Mouse (Mus musculus) embryonic facial prominence, embryonic 12.5 days (tissue): ENCODE data around the gene Hoxc5. TPM values are rescaled to one million over a fixed set of nuclear protein-coding genes. Genes with fewer than 3 reads are reported as not detected.

Experiments
- ATAC-seq: fragments of 200-750 bp; cut with Nextera tagmentation; 2 replicates; pipeline ENCODE4 v1.8.0; 2017; ENCODE audit not compliant: insufficient number of reproducible peaks, insufficient read depth, low FRiP score, low TSS enrichment
- H3K27ac ChIP-seq: fragments of 300-500 bp; sonication (generic); 2 replicates; pipeline ENCODE4 v1.5.1; 2016; ENCODE audit warnings: mild to moderate bottlenecking
- H3K27me3 ChIP-seq: fragments of 300-500 bp; sonication (generic); 2 replicates; pipeline ENCODE4 v1.6.1; 2016; ENCODE audit warnings: mild to moderate bottlenecking, moderate library complexity
- H3K36me3 ChIP-seq: fragments of 300-500 bp; sonication (generic); 2 replicates; pipeline ENCODE4 v1.6.1; 2016; ENCODE audit warnings: mild to moderate bottlenecking
- H3K4me1 ChIP-seq: fragments of 300-500 bp; sonication (generic); 2 replicates; pipeline ENCODE4 v1.6.1; 2016
- H3K4me2 ChIP-seq: fragments of 300-500 bp; sonication (generic); replicated peaks from 2 replicates; pipeline ENCODE4 v1.6.1; 2016; ENCODE audit warnings: mild to moderate bottlenecking, moderate library complexity
- H3K4me3 ChIP-seq: fragments of 300-500 bp; sonication (generic); 2 replicates; pipeline ENCODE4 v1.5.1; 2016; ENCODE audit warnings: mild to moderate bottlenecking
- H3K9ac ChIP-seq: fragments of 300-500 bp; sonication (generic); 2 replicates; pipeline ENCODE4 v1.6.1; 2016; ENCODE audit warnings: mild to moderate bottlenecking, moderate library complexity
- H3K9me3 ChIP-seq: fragments of 300-500 bp; sonication (generic); 2 replicates; pipeline ENCODE4 v1.6.1; 2016; ENCODE audit warnings: mild to moderate bottlenecking, moderate library complexity
- WGBS: fragments of 180-500 bp; shearing (Covaris S2); methylation state at CpG from one replicate; pipeline ENCODE4 v1.1.7; 2016; 5-methylcytosine and 5-hydroxymethylcytosine counted together
- polyA plus RNA-seq: library from polyadenylated mRNA; unstranded; fragments of >200 nt; fragmentation: Nextera tagmentation; extraction: Ambion mirVana; gene quantifications from 2 replicates; pipeline ENCODE4 v1.2.1, GENCODE M21; 2016

Gene Hoxc5
- polyA plus RNA-seq, 1 experiment from 2014 or later, result 2.4 TPM

DNA sequence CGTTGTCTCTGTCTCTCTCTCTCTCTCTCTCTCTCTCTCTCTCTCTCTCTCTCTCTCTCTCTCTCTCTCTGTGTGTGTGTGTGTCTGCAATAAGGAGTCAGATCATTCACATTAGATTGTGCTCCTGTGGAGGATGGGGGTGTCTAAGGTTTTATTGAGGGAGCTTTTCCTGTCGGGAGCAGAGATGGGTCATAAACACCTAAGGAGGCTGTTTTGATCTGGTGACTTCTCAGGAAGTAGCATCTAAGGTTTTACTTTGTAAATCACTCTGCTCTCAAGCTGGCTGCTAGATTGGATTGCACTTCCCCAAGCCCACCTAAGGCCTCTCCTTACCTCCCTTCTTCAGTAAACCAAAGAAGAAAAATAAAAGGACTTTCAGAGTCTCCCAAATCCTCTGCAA is 56.9 kb downstream of the Hoxc5 start:
- no peak overlapping the region for H3K4me3 ChIP-seq
- H3K27me3 ChIP-seq, result peaks cover 98% of the 10 kb centered on the region
- H3K4me2 ChIP-seq, result no peak overlapping the region
- no peaks in the 10 kb centered on the region for H3K4me1 ChIP-seq
- no peak overlapping the region for H3K9ac ChIP-seq
- ATAC-seq, result no peak
- no peak overlapping the region for H3K27ac ChIP-seq
- WGBS, result 2% methylated on average over 2 of the region's 2 CpGs
- H3K9me3 ChIP-seq, result no peaks in the 10 kb centered on the region
- no peaks in the 10 kb centered on the region for H3K36me3 ChIP-seq

DNA sequence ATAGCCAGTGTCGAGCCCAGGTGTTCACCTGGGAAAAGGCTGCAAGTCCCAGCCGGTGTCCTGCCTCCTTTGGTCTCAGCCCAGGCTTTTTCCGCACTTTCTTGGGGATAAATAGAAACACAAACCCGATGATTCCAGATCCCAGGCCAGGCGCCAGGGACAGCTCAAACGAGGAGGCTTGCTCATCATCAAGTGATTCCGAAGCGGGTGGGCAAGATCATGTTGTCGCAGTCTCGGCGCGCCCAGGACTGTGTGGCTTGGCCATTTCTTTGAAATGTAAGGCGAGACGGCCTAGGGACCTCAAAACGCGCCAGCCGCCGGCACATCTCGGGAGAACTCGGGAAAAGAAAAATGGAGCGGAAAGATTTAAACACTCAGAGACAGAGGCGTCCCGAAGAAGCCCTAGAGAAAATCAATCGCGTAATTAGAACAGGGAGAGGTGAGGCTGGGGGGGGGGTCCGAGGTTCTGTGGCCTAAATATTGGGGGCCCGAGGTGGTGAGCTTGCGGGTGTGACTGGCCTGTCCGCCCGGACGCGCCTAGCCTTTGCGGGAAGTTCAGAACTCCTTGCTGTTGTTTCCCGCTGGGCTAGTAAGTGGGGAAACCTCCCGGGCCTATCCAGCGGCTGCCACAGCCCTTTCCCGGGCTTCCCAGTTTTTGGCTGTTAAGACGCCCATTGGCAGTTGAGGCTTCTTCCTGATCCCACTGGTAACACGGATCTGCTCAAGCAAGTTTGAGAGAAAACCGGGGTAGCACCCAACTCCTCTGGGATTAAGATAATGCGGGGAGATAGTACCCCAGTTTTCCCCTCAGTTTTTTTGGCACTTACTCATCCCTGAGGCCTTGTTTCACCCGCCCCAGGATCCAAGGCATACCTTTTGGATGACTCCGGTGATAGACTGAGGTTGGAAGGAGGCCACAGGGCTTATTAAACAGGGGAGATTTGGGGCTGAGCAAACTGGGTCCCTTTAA is 60.3 kb downstream of the Hoxc5 start:
- no peaks in the 10 kb centered on the region for H3K36me3 ChIP-seq
- no peak overlapping the region for H3K4me2 ChIP-seq
- under 1% methylated on average over 43 of the region's 43 CpGs for WGBS
- no peak overlapping the region for H3K9ac ChIP-seq
- no peaks in the 10 kb centered on the region for H3K4me1 ChIP-seq
- H3K9me3 ChIP-seq, result no peaks in the 10 kb centered on the region
- no peak for ATAC-seq
- H3K27ac ChIP-seq, result no peak overlapping the region
- H3K27me3 ChIP-seq, result peaks cover 98% of the 10 kb centered on the region
- H3K4me3 ChIP-seq, result no peak overlapping the region

GRCm38 (mm10) chr15:103028916-103029512 is 61.8 kb downstream of the Hoxc5 start:
- 10% methylated on average over 9 of the region's 9 CpGs for WGBS
- Histone ChIP-seq H3K9me3 (no peaks in the 10 kb centered on the region), H3K4me3 (no peak overlapping the region), H3K27ac (no peak overlapping the region), H3K36me3 (no peaks in the 10 kb centered on the region), H3K4me2 (no peak overlapping the region), H3K4me1 (no peaks in the 10 kb centered on the region), H3K9ac (no peak overlapping the region), H3K27me3 (peaks cover 98% of the 10 kb centered on the region)
- ATAC-seq, result no peak

- no peaks in the 10 kb centered on the region for H3K36me3 ChIP-seq
- ATAC-seq, result no peak
- H3K27me3 ChIP-seq, result peaks cover 98% of the 10 kb centered on the region
- no peak overlapping the region for H3K9ac ChIP-seq
- no peaks in the 10 kb centered on the region for H3K4me1 ChIP-seq
- no peak overlapping the region for H3K4me3 ChIP-seq
- no peak overlapping the region for H3K27ac ChIP-seq
- no peaks in the 10 kb centered on the region for H3K9me3 ChIP-seq
- no peak overlapping the region for H3K4me2 ChIP-seq
- 3% methylated on average over 8 of the region's 8 CpGs for WGBS
These were observed 62.9 kb downstream of the Hoxc5 start for GRCm38 (mm10) chr15:103030142-103030541.

- H3K36me3 ChIP-seq, result no peaks in the 10 kb centered on the region
- H3K4me3 ChIP-seq, result no peak overlapping the region
- no peak overlapping the region for H3K27ac ChIP-seq
- no peaks in the 10 kb centered on the region for H3K4me1 ChIP-seq
- H3K4me2 ChIP-seq, result no peak overlapping the region
- no peak for ATAC-seq
- H3K9me3 ChIP-seq, result no peaks in the 10 kb centered on the region
- no CpG with 5 or more reads among the region's 3 CpGs for WGBS
- peaks cover 99% of the 10 kb centered on the region for H3K27me3 ChIP-seq
- H3K9ac ChIP-seq, result no peak overlapping the region
These were observed 64.9 kb downstream of the Hoxc5 start for GRCm38 (mm10) chr15:103032167-103032566.

DNA sequence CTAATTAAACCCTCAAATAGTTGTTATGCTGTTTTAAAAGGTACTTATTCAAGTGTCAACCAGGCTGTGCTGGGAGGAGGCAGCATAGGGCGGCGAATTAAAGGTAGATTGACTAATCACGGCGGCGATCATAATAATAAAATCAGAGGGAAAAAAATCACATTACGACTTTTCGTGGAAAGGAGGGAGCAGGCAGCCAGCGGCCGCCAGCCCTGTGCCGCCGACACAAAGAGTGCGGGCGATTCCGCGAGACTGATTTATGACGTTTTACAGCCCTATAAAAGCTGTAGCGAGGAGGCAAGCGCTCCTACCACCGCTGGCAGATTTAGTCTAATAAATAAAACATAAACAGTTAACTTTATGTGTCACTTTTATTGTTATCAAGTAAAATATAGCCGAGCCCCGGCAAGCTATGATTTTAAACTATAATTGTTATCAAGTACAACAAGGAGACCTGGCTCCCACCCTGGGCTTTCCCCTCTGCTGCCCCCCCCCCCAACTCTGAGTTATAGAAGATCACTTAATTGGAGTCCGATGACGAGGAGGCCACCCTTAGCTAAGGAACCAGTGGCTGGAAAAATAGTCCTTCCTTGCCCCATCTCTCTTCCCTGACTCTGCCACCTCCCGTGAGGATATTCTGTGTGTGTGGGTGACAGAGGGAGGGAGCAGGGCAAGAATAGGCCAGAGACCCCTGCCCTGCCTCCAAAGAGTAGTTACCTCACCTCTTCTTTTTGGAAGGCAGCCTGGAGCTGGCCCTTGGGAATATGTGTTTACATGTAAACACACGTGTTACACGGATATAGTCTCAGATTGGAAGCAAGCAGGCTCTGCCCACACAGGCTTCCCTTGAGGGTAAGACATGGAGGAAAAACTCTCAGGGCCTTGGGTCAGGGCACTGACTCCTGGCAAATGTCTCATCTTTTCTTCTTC is 65.7 kb downstream of the Hoxc5 start:
- ATAC-seq, result no peak
- H3K9ac ChIP-seq, result no peak overlapping the region
- H3K36me3 ChIP-seq, result no peaks in the 10 kb centered on the region
- no peak overlapping the region for H3K4me3 ChIP-seq
- H3K27ac ChIP-seq, result no peak overlapping the region
- H3K4me2 ChIP-seq, result no peak overlapping the region
- peaks cover 99% of the 10 kb centered on the region for H3K27me3 ChIP-seq
- no peaks in the 10 kb centered on the region for H3K4me1 ChIP-seq
- H3K9me3 ChIP-seq, result no peaks in the 10 kb centered on the region
- whole genome bisulfite sequencing, result 2% methylated on average over 26 of the region's 26 CpGs

DNA sequence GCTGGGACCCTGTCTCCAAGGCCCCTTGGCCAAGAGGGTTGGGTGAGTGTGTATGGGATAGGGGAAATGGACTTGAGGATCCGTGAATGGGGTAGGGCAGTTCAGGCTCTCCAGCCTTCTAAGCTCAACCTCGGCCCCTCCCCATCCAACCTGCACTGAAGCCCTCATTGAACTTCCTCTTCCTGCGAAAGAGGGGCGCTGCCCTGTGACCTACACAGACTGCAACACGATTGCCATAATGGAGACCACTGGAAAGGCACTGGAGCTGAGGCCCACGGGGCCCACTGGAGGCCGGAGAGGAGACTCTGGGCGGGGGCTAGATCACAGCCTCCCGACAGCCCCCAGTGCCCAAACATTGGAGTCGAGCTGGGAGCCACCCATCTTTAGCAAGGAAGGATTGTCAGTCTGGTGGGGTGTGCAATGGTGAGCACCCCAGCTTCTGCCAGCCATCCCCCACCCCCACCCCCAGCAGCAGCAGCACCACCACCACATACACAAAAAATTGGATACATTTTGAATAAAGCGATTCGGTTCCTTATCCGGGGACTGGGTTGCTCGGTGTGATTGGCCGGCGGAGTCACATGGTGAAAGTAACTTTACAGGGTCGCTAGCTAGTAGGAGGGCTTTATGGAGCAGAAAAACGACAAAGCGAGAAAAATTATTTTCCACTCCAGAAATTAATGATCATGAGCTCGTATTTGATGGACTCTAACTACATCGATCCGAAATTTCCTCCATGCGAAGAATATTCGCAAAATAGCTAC is 67.0 kb downstream of the Hoxc5 start:
- no peak for ATAC-seq
- no peak overlapping the region for H3K9ac ChIP-seq
- H3K9me3 ChIP-seq, result no peaks in the 10 kb centered on the region
- 1% methylated on average over 24 of the region's 24 CpGs for WGBS
- peak overlapping the region; percentile 10; the same call in 1 of the 2 replicates for H3K4me3 ChIP-seq
- no peaks in the 10 kb centered on the region for H3K4me1 ChIP-seq
- peak overlapping the region; percentile 25; the same call in 1 of the 2 replicates for H3K4me2 ChIP-seq
- H3K27ac ChIP-seq, result no peak overlapping the region
- H3K36me3 ChIP-seq, result no peaks in the 10 kb centered on the region
- H3K27me3 ChIP-seq, result peaks cover 99% of the 10 kb centered on the region

GRCm38 (mm10) chr15:103034807-103035547 is 67.7 kb downstream of the Hoxc5 start:
- Histone ChIP-seq H3K4me2 (peak overlapping the region; percentile 25; the same call in 1 of the 2 replicates), H3K27ac (no peak overlapping the region), H3K4me3 (peak overlapping the region; percentile 10; the same call in 1 of the 2 replicates), H3K9ac (no peak overlapping the region), H3K4me1 (no peaks in the 10 kb centered on the region), H3K36me3 (no peaks in the 10 kb centered on the region), H3K27me3 (peaks cover 99% of the 10 kb centered on the region), H3K9me3 (no peaks in the 10 kb centered on the region)
- ATAC-seq, result no peak
- WGBS, result 1% methylated on average over 34 of the region's 34 CpGs

- ATAC-seq, result no peak
- H3K9me3 ChIP-seq, result no peaks in the 10 kb centered on the region
- no peak overlapping the region for H3K4me2 ChIP-seq
- H3K27ac ChIP-seq, result no peak overlapping the region
- WGBS, result 0% methylated on average over 14 of the region's 14 CpGs
- no peak overlapping the region for H3K4me3 ChIP-seq
- H3K27me3 ChIP-seq, result peaks cover 99% of the 10 kb centered on the region
- H3K9ac ChIP-seq, result no peak overlapping the region
- no peaks in the 10 kb centered on the region for H3K4me1 ChIP-seq
- no peaks in the 10 kb centered on the region for H3K36me3 ChIP-seq
These were observed 68.3 kb downstream of the Hoxc5 start for GRCm38 (mm10) chr15:103035548-103035881.

GRCm38 (mm10) chr15:103037579-103037978 is 70.3 kb downstream of the Hoxc5 start:
- 11% methylated on average over 1 of the region's 1 CpGs for WGBS
- H3K4me1 ChIP-seq, result no peaks in the 10 kb centered on the region
- no peak for ATAC-seq
- no peak overlapping the region for H3K9ac ChIP-seq
- H3K36me3 ChIP-seq, result no peaks in the 10 kb centered on the region
- H3K4me2 ChIP-seq, result no peak overlapping the region
- H3K4me3 ChIP-seq, result no peak overlapping the region
- no peaks in the 10 kb centered on the region for H3K9me3 ChIP-seq
- H3K27me3 ChIP-seq, result peaks cover 100% of the 10 kb centered on the region
- no peak overlapping the region for H3K27ac ChIP-seq
